Mouse (Mus musculus): Measurements from ENCODE around the gene Stag2.

DNA sequence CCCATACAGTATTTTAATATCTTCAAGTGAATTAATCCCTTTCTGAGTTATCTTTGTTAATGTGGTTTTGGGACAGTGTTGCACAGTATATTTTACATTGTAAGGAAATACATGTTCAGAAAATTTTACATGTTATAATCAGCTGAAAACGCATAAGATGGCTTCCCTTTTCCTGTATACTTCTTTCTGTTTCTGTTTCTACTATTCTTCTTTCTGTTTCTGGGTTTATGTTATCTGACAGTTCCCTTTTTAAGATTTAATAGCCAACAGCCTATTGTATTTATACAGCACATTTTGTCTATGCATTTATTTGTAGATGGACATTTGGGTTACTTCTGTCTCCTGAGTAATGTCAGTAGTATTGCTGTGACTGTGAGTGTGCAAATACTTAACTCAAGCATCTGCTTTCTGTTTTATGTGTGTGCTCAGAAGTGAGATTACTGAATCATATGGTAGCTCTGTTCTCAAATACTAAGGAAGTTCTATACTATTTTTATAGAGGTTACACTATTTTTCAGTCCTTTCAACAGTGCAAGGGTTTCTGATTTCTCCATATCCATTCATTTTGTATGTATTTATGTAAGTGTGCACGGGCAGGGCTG, 39.8 kb downstream of the Stag2 start:
- TF ChIP-seq CTCF (IDR thresholded peaks at IDR 0.05; ENCODE audit: low read depth, low read length) (no peak), POLR2A (IDR thresholded peaks at IDR 0.05; ENCODE audit: borderline replicate concordance, low read depth, low read length) (no peak)
